ENCODE assay signal across 8 mouse cellular contexts in genomic region chr13:67108194-67108820, GRCm38 (mm10). TPM values are rescaled to one million over a fixed set of nuclear protein-coding genes. Genes with fewer than 3 reads are reported as not detected.
A peak's percentile ranks its signal among the peaks of the same experiment; 100 is the strongest.
DNase-seq lines count a peak whose midpoint lies in the region; ATAC-seq and TF ChIP-seq lines count a peak whose summit lies in the region.

Gm28557 (minus strand) TSS chr13:67108604.

- no peaks in the 10 kb centered on the region for H3K4me1 ChIP-seq in hindbrain, postnatal 0 days (ENCODE audit: insufficient read depth, low read length)

- H3K36me3 ChIP-seq in hindbrain, postnatal 0 days (ENCODE audit: insufficient read depth, low read length): no peaks in the 10 kb centered on the region

- under 1% methylated on average over 17 of the region's 17 CpGs for WGBS in hindbrain, postnatal 0 days

- peak within 1 kb of the TSS; percentile 54 for H3K9ac ChIP-seq in hindbrain, postnatal 0 days (replicated peaks; ENCODE audit: low read length)

- peak within 1 kb of the TSS; percentile 82 for H3K4me3 ChIP-seq in gastrocnemius, adult 2 months
- peak within 1 kb of the TSS; percentile 60 for H3K4me3 ChIP-seq in hindbrain, postnatal 0 days (ENCODE audit: low read length)
- H3K4me3 ChIP-seq in left cerebral cortex, adult 2 months: peak within 1 kb of the TSS; percentile 77

- intact Hi-C loops in gastrocnemius, adult 2 months (cut with DNase I): loop anchor here (1.0 to 2.0 kb wide), 3 partner anchors 20 to 48 kb away; partner anchors contain the start of gene Zfp712
- intact Hi-C loops in left cerebral cortex, adult 2 months (cut with DNase I): loop anchor here (1.0 to 5.0 kb wide), 5 partner anchors 20 to 198 kb away; partner anchors contain the start of genes Rsl1 and Zfp457

- peak within 1 kb of the TSS; percentile 87 for H3K4me2 ChIP-seq in hindbrain, postnatal 0 days (ENCODE audit: low read depth, low read length)

- peak; percentile 97 for ATAC-seq in activated CD4-positive, CD25-positive, alpha-beta regulatory T cell, adult 4 months
- peak; percentile 96 for ATAC-seq in common myeloid progenitor, adult 5-6 weeks (replicated peaks; ENCODE audit: low read depth, poor library complexity, severe bottlenecking)
- peak; percentile 99 for ATAC-seq in hindbrain, postnatal 0 days
- peak; percentile 95 for ATAC-seq in megakaryocyte, adult 5-6 weeks (ENCODE audit: poor library complexity, severe bottlenecking)

- no peaks in the 10 kb centered on the region for H3K9me3 ChIP-seq in hindbrain, postnatal 0 days (ENCODE audit: low read length)

- no peaks in the 10 kb centered on the region for H3K27me3 ChIP-seq in hindbrain, postnatal 0 days (ENCODE audit: insufficient read depth, low read length)

- DNase-seq in gastrocnemius, adult 2 months: peak; percentile 88
- peak; percentile 98 for DNase-seq in hindbrain, postnatal 0 days (ENCODE audit: low spot score)
- peak; percentile 87 to 92 for DNase-seq in left cerebral cortex, adult 2 months (ENCODE audit: extremely low spot score in 1 of 2, low spot score in 2 of 2)
- peak; percentile 97 for DNase-seq in right cerebral cortex, adult 2 months (ENCODE audit: low spot score in 2 of 2)
- peak; percentile 83 to 90 for DNase-seq in urinary bladder, postnatal 36 days (ENCODE audit: low spot score in 2 of 2)

- peak; percentile 90 for TF ChIP-seq CTCF in gastrocnemius, adult 2 months (IDR thresholded peaks at IDR 0.05)
- peak; percentile 93 for TF ChIP-seq CTCF in hindbrain, postnatal 0 days (IDR thresholded peaks at IDR 0.05; ENCODE audit: low read depth)
- TF ChIP-seq CTCF in left cerebral cortex, adult 2 months (IDR thresholded peaks at IDR 0.05): peak; percentile 90

- peak within 1 kb of the TSS; percentile 95 for H3K27ac ChIP-seq in gastrocnemius, adult 2 months
- peak within 1 kb of the TSS; percentile 79 for H3K27ac ChIP-seq in hindbrain, postnatal 0 days
- H3K27ac ChIP-seq in left cerebral cortex, adult 2 months: peak within 1 kb of the TSS; percentile 81

RNA-seq across cellular contexts. Expression of gene Gm28557, which starts in this region (rescaled TPM):
- 1 to 10 TPM; 3.4 to 5.3 TPM for polyA plus RNA-seq in activated CD4-positive, CD25-positive, alpha-beta regulatory T cell, adult 4 months (2017; shearing (Covaris generic))
- total RNA-seq in common myeloid progenitor, adult 5-6 weeks (2017): 6.6 and 9.0 TPM in 2 replicates
- total RNA-seq in gastrocnemius, adult 2 months (2021): 1 to 10 TPM; 2.2 to 3.4 TPM
- total RNA-seq in hindbrain, postnatal 0 days (2014; rRNA removed): 0.43 and 2.7 TPM in 2 replicates
- polyA plus RNA-seq in hindbrain, postnatal 0 days (2015; fragmentation: Nextera tagmentation; extraction: Ambion mirVana): 0.78 and 1.3 TPM in 2 replicates
- total RNA-seq in left cerebral cortex, adult 2 months (2021): 1 to 10 TPM; 1.9 to 3.2 TPM
- 0.62 and 2.7 TPM in 2 replicates for total RNA-seq in megakaryocyte, adult 5-6 weeks (2015)
- total RNA-seq in megakaryocyte, adult 5-6 weeks (2017): 3.4 and 4.3 TPM in 2 replicates

Comparison
In these comparisons a context has a peak if more than half of its experiments do, and no peak if none do; other contexts are left out.
1. Peak in every context shown above with its lines: DNase-seq, ATAC-seq, H3K4me3 ChIP-seq and H3K27ac ChIP-seq.